ENCODE assay signal across 7 mouse cellular contexts in genomic region chr8:111093865-111094718, GRCm38 (mm10). TPM values are rescaled to one million over a fixed set of nuclear protein-coding genes. Genes with fewer than 3 reads are reported as not detected.
DNase-seq lines count a peak whose midpoint lies in the region; ATAC-seq lines count a peak whose summit lies in the region.

Pdpr (plus strand) TSS chr8:111094630.

- peak within 1 kb of the TSS; percentile 71 for H3K9ac ChIP-seq in intestine, embryonic 16.5 days (ENCODE audit: low read depth, low read length)
- H3K9ac ChIP-seq in midbrain, embryonic 11.5 days (ENCODE audit: low read length), result peak within 1 kb of the TSS; percentile 67

- DNase-seq in adrenal gland, adult 2 months, result peak; percentile 96
- DNase-seq in embryo, embryonic 11.5 days (ENCODE audit: low read depth, low spot score), result peak; percentile 85
- peak; percentile 88 to 94 for DNase-seq in gastrocnemius, postnatal 4 days (ENCODE audit: low spot score in 2 of 2)
- DNase-seq in left cerebral cortex, postnatal 36 days (ENCODE audit: low spot score in 2 of 2), result peak; percentile 90 to 92
- DNase-seq in midbrain, embryonic 11.5 days (ENCODE audit: low spot score, missing footprints), result peak; percentile 99
- DNase-seq in skeletal muscle tissue, adult 2 months (ENCODE audit: low read depth, low spot score), result peak; percentile 83

- H3K4me1 ChIP-seq in intestine, embryonic 16.5 days (ENCODE audit: control insufficient read depth, insufficient read depth, low read length), result peaks cover 7% of the 10 kb centered on the region; the same call in 1 of the 2 replicates
- H3K4me1 ChIP-seq in midbrain, embryonic 11.5 days (ENCODE audit: control insufficient read depth, insufficient read depth, low read length), result peaks cover 4% of the 10 kb centered on the region

- WGBS in intestine, embryonic 16.5 days, result 8% methylated on average over 40 of the region's 72 CpGs
- WGBS in midbrain, embryonic 11.5 days, result 6% methylated on average over 64 of the region's 72 CpGs

- H3K4me2 ChIP-seq in intestine, embryonic 16.5 days (ENCODE audit: low read depth, low read length), result peak within 1 kb of the TSS; percentile 82
- H3K4me2 ChIP-seq in midbrain, embryonic 11.5 days, result peak within 1 kb of the TSS; percentile 79

- no peak within 1 kb of the TSS; the same call in 1 of the 2 replicates for H3K27ac ChIP-seq in intestine, embryonic 16.5 days (ENCODE audit: low read length)
- no peak within 1 kb of the TSS for H3K27ac ChIP-seq in midbrain, embryonic 11.5 days (ENCODE audit: low read depth, low read length)

- no peaks in the 10 kb centered on the region for H3K9me3 ChIP-seq in intestine, embryonic 16.5 days (ENCODE audit: control insufficient read depth, low read length)
- no peaks in the 10 kb centered on the region for H3K9me3 ChIP-seq in midbrain, embryonic 11.5 days (ENCODE audit: control insufficient read depth, low read length)

- no peaks in the 10 kb centered on the region for H3K36me3 ChIP-seq in intestine, embryonic 16.5 days (ENCODE audit: control insufficient read depth, insufficient read depth, low read length)
- H3K36me3 ChIP-seq in midbrain, embryonic 11.5 days (ENCODE audit: control insufficient read depth, insufficient read depth, low read length), result no peaks in the 10 kb centered on the region

- H3K27me3 ChIP-seq in intestine, embryonic 16.5 days (replicated peaks; ENCODE audit: control insufficient read depth, insufficient read depth, low read length), result no peaks in the 10 kb centered on the region
- no peaks in the 10 kb centered on the region for H3K27me3 ChIP-seq in midbrain, embryonic 11.5 days (ENCODE audit: control insufficient read depth, insufficient read depth, low read length)

- peak within 1 kb of the TSS; percentile 69 for H3K4me3 ChIP-seq in intestine, embryonic 16.5 days (ENCODE audit: low read length)
- H3K4me3 ChIP-seq in midbrain, embryonic 11.5 days (ENCODE audit: low read depth, low read length), result peak within 1 kb of the TSS; percentile 59

- ATAC-seq in intestine, embryonic 16.5 days, result peak; percentile 94
- peak; percentile 94 for ATAC-seq in midbrain, embryonic 11.5 days (ENCODE audit: low FRiP score)

- intact Hi-C loops in left cerebral cortex, postnatal 36 days (cut with DNase I), result loop anchor here (2.0 to 10.0 kb wide), 2 partner anchors 31 to 339 kb away; no protein-coding TSS in a partner anchor

RNA-seq across cellular contexts. Expression of gene Pdpr, which starts in this region (rescaled TPM):
- 10 to 100 TPM; 34.7 to 37.1 TPM for total RNA-seq in adrenal gland, adult 2 months (2021)
- 17.4 and 19.1 TPM in 2 replicates for polyA plus RNA-seq in adrenal gland, adult 2 months (2012; rRNA removed)
- 10 to 100 TPM; 43.0 to 49.6 TPM for total RNA-seq in gastrocnemius, postnatal 4 days (2021)
- polyA plus RNA-seq in intestine, embryonic 16.5 days (2015; fragmentation: Nextera tagmentation; extraction: Ambion mirVana), result 6.5 and 8.5 TPM in 2 replicates
- 10 to 100 TPM; 28.1 to 29.5 TPM for total RNA-seq in left cerebral cortex, postnatal 36 days (2021)
- polyA plus RNA-seq in midbrain, embryonic 11.5 days (2014; fragmentation: Nextera tagmentation; extraction: Ambion mirVana), result 5.0 and 7.1 TPM in 2 replicates
